Mouse (Mus musculus) heart, adult 2 months (tissue): ENCODE measurements at regions not wholly inside any gene's neighbourhood (a gene's known extent, or its start where the extent isn't known, plus 50 kb on each side); places are given as distances from the start of the nearest gene placed in this dataset.

Experiments
- DNase-seq, 2 experiments: peaks; one replicate each; pipeline ENCODE4 v3.0.0; 2021
- H3K27ac ChIP-seq: fragments of 200-600 bp; 2 replicates; pipeline ENCODE4 v1.8.1; 2022
- H3K27me3 ChIP-seq: fragments of 200-500 bp; 2 replicates; pipeline ENCODE4 v1.6.1; 2012; ENCODE audit warnings: mild to moderate bottlenecking, low read length, inconsistent platforms, mixed read lengths; ENCODE audit not compliant: control insufficient read depth, insufficient read depth
- H3K36me3 ChIP-seq: fragments of 200-500 bp; 2 replicates; pipeline ENCODE4 v1.6.1; 2012; ENCODE audit warnings: low read length, inconsistent platforms; ENCODE audit not compliant: control insufficient read depth, insufficient read depth
- H3K4me1 ChIP-seq: fragments of 200-500 bp; 2 replicates; pipeline ENCODE4 v1.6.1; 2011; ENCODE audit warnings: low read length; ENCODE audit not compliant: control insufficient read depth, insufficient read depth
- H3K4me3 ChIP-seq: fragments of 200-600 bp; 2 replicates; pipeline ENCODE4 v1.8.1; 2022
- H3K79me2 ChIP-seq: fragments of 200-500 bp; replicated peaks from 2 replicates; pipeline ENCODE4 v1.6.1; 2012; ENCODE audit warnings: mild to moderate bottlenecking, inconsistent platforms, low read length, moderate library complexity, mixed read lengths; ENCODE audit not compliant: control insufficient read depth, insufficient read depth
- H3K9ac ChIP-seq: fragments of 200-500 bp; 2 replicates; pipeline ENCODE4 v1.6.1; 2012; ENCODE audit warnings: low read depth, mild to moderate bottlenecking, control low read depth, inconsistent platforms, low read length, mixed read lengths
- CTCF ChIP-seq: fragments of 200-600 bp; IDR thresholded peaks from 2 replicates; pipeline ENCODE4 v1.8.1; 2022; ENCODE audit warnings: antibody characterized with exemption, mild to moderate bottlenecking, moderate library complexity
- EP300 ChIP-seq: fragments of 200-500 bp; IDR thresholded peaks from 2 replicates; pipeline ENCODE4 v1.6.1; 2011; ENCODE audit warnings: low read depth, low read length, control low read depth; ENCODE audit not compliant: insufficient read depth
- POLR2A ChIP-seq: fragments of 200-500 bp; IDR thresholded peaks from 2 replicates; pipeline ENCODE4 v1.6.1; 2011; ENCODE audit warnings: mild to moderate bottlenecking, low read depth, low read length, control low read depth; ENCODE audit not compliant: insufficient read depth
- WGBS: fragments of 180-500 bp; shearing (Covaris S2); methylation state at CpG from one replicate; pipeline ENCODE4 v1.1.7; 2018; 5-methylcytosine and 5-hydroxymethylcytosine counted together
- intact Hi-C: fragments of 180-260 bp; cut with DNase I; formaldehyde crosslinking; loops from one replicate; pipeline ENCODE4 v1.15.1; 2025

GRCm38 (mm10) chr8:7709406-7709805, 951.6 kb downstream of the Efnb2 start:
- Histone ChIP-seq H3K4me1 (no peaks in the 10 kb centered on the region), H3K79me2 (no peaks in the 10 kb centered on the region), H3K9ac (no peak overlapping the region), H3K27me3 (no peaks in the 10 kb centered on the region), H3K4me3 (no peak overlapping the region), H3K27ac (no peak overlapping the region), H3K36me3 (no peaks in the 10 kb centered on the region)
- WGBS, result 94% methylated on average over 1 of the region's 1 CpGs
- DNase-seq, result no peak
- intact Hi-C loops, result no loop called here
- TF ChIP-seq EP300 (no peak), POLR2A (no peak), CTCF (no peak)

- intact Hi-C loops, result no loop called here
These were observed 969.6 kb downstream of the Efnb2 start for GRCm38 (mm10) chr8:7691355-7691996.

GRCm38 (mm10) chr8:7653804-7654203, 1007.2 kb downstream of the Efnb2 start:
- Histone ChIP-seq H3K4me1 (no peaks in the 10 kb centered on the region), H3K9ac (no peak overlapping the region), H3K27me3 (no peaks in the 10 kb centered on the region), H3K79me2 (no peaks in the 10 kb centered on the region), H3K36me3 (no peaks in the 10 kb centered on the region), H3K27ac (no peak overlapping the region), H3K4me3 (no peak overlapping the region)
- TF ChIP-seq POLR2A (no peak), EP300 (no peak), CTCF (no peak)
- intact Hi-C loops, result no loop called here
- DNase-seq, result no peak

More at GRCm38 (mm10) chr8:7691355-7691996, 969.6 kb downstream of the Efnb2 start:
- Histone ChIP-seq H3K36me3 (no peaks in the 10 kb centered on the region), H3K79me2 (no peaks in the 10 kb centered on the region), H3K27ac (no peak overlapping the region), H3K9ac (no peak overlapping the region), H3K4me3 (no peak overlapping the region), H3K4me1 (no peaks in the 10 kb centered on the region), H3K27me3 (no peaks in the 10 kb centered on the region)
- WGBS, result 74% methylated on average over 2 of the region's 2 CpGs
- DNase-seq, result no peak
- no peak for TF ChIP-seq EP300
- no peak for TF ChIP-seq POLR2A
- no peak for TF ChIP-seq CTCF
